Mouse (Mus musculus) midbrain, embryonic 11.5 days (tissue): Measurements from ENCODE around the gene Ube2k. TPM values are rescaled to one million over a fixed set of nuclear protein-coding genes. Genes with fewer than 3 reads are reported as not detected.

Experiments used
- ATAC-seq: fragments of 200-750 bp; cut with Nextera tagmentation; 2 replicates; pipeline ENCODE4 v1.8.0; 2017; ENCODE audit warnings: moderate TSS enrichment, moderate library complexity; ENCODE audit not compliant: low FRiP score
- DNase-seq: peaks from one replicate; pipeline ENCODE4 v3.0.0; 2015; ENCODE audit warnings: low spot score; ENCODE audit errors: missing footprints
- H3K27ac ChIP-seq: fragments of 300-500 bp; sonication (generic); 2 replicates; pipeline ENCODE4 v1.5.1; 2014; ENCODE audit warnings: low read depth, low read length
- H3K27me3 ChIP-seq: fragments of 300-500 bp; sonication (generic); 2 replicates; pipeline ENCODE4 v1.6.1; 2014; ENCODE audit warnings: mild to moderate bottlenecking, low read length, moderate library complexity, mixed read lengths; ENCODE audit not compliant: control insufficient read depth, insufficient read depth
- H3K36me3 ChIP-seq: fragments of 300-500 bp; sonication (generic); 2 replicates; pipeline ENCODE4 v1.6.1; 2014; ENCODE audit warnings: mild to moderate bottlenecking, low read length, moderate library complexity, mixed read lengths; ENCODE audit not compliant: control insufficient read depth, insufficient read depth
- H3K4me1 ChIP-seq: fragments of 300-500 bp; sonication (generic); 2 replicates; pipeline ENCODE4 v1.6.1; 2014; ENCODE audit warnings: low read length; ENCODE audit not compliant: control insufficient read depth, insufficient read depth
- H3K4me2 ChIP-seq: fragments of 300-500 bp; sonication (generic); 2 replicates; pipeline ENCODE4 v1.6.1; 2014; ENCODE audit warnings: mild to moderate bottlenecking, moderate library complexity
- H3K4me3 ChIP-seq: fragments of 300-500 bp; sonication (generic); 2 replicates; pipeline ENCODE4 v1.5.1; 2014; ENCODE audit warnings: low read depth, low read length
- H3K9ac ChIP-seq: fragments of 300-500 bp; sonication (generic); 2 replicates; pipeline ENCODE4 v1.6.1; 2014; ENCODE audit warnings: low read length
- H3K9me3 ChIP-seq: fragments of 300-500 bp; sonication (generic); 2 replicates; pipeline ENCODE4 v1.6.1; 2016; ENCODE audit warnings: low read length; ENCODE audit not compliant: control insufficient read depth
- WGBS: fragments of 180-500 bp; shearing (Covaris S2); extraction: QIAGEN DNeasy Blood & Tissue Kit; methylation state at CpG from one replicate; pipeline ENCODE4 v1.1.7; 2014; 5-methylcytosine and 5-hydroxymethylcytosine counted together
- polyA plus RNA-seq: library from polyadenylated mRNA; unstranded; fragments of >200 nt; fragmentation: Nextera tagmentation; extraction: Ambion mirVana; gene quantifications from 2 replicates; pipeline ENCODE4 v1.2.1, GENCODE M21; 2014

Gene Ube2k
- polyA plus RNA-seq, result 143 and 148 TPM in 2 replicates

DNA sequence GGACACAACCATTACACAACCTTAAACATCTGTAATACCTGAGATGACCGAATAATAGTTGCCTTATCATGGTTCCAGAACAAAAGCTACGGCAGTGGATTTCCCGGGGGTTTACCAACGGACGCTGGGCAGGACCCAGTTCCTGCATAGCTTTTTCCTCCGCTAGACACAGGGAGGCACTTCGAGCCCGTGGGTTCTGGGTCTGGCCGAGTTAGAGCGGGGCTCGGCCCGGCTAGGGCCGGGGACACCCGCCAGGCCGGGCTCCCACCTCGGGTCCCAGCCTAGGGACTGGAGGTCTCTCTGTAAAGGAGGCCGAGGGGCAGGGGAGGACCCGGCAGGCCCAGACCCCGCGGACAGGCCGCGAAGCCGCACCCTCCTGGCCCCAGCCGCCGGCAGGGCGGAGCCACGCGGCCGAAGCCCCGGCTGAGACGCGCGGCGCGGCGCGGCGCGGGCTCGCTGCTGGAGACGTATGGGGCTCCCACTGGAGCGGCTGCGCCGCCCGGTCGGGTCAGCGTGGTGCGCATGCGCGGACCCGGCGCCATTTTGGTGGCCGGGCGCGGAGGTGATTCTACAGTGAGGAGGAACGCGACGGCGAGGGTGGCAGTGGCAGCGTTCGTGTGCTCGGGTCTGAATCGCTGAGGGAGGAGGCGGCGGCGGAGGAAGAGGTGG, at the start of gene Ube2k, which contains the start of gene Smim14:
TSS of gene Ube2k (plus strand) at position 483 of the 669 bp plus-strand sequence.
TSS of gene Smim14 (minus strand) at position 434 of the 669 bp plus-strand sequence.
- peak within 1 kb of the TSS; percentile 89 for H3K9ac ChIP-seq
- no peaks in the 10 kb centered on the region for H3K36me3 ChIP-seq
- peak within 1 kb of the TSS; percentile 72 for H3K4me2 ChIP-seq
- H3K27ac ChIP-seq, result peak within 1 kb of the TSS; percentile 95
- H3K27me3 ChIP-seq, result no peaks in the 10 kb centered on the region
- peak; percentile 97 for ATAC-seq
- under 1% methylated on average over 62 of the region's 66 CpGs for whole genome bisulfite sequencing
- H3K4me1 ChIP-seq, result peaks cover 12% of the 10 kb centered on the region
- H3K9me3 ChIP-seq, result no peaks in the 10 kb centered on the region
- DNase-seq, result peak; percentile 100
- H3K4me3 ChIP-seq, result peak within 1 kb of the TSS; percentile 65

DNA sequence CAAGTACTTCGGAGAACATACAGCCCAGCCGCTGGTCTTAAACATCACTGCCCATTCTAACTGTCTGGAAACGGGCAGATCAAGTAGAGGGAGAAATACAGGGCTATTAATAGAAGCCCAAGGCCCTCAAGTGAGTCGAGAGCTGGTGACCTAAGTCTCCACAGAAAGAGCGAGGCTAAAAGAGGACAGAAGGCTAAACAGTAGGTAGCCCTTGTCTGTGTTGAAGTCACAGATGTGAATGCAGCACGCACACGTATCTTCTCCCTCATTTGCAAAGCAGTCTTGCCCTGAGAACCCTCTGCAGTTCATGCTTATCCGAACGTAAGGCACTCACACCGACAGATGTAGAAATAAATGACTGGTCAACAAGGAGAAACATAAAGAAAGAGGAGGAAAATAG, 49.7 kb upstream of the Ube2k start:
- no peak for DNase-seq
- Histone ChIP-seq H3K4me3 (no peak overlapping the region), H3K27ac (no peak overlapping the region), H3K27me3 (no peaks in the 10 kb centered on the region), H3K9ac (no peak overlapping the region), H3K36me3 (no peaks in the 10 kb centered on the region), H3K4me1 (peaks cover 5% of the 10 kb centered on the region), H3K9me3 (no peaks in the 10 kb centered on the region), H3K4me2 (no peak overlapping the region)
- no peak for ATAC-seq
- 88% methylated on average over 10 of the region's 10 CpGs for WGBS

DNA sequence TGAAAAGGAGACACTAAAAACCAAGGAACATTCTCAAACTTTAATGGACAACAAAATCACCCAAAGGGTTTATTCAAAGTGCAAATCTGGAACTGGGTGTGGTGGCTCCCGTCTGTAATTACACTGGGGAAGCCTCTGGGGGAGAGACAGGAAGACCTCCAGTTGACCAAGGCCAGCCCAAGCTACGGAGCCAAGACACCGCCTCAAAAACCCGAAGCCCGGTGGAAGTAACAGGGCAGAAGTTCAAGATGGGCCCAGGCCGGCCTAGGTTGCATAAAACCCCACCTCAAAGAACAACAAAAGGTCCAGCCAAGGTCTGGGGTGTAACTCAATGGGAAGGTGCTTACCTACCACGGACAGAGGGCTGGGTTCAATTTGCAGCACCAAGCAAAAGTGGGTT, 48.3 kb upstream of the Ube2k start:
- no peak for DNase-seq
- 91% methylated on average over 7 of the region's 7 CpGs for WGBS
- Histone ChIP-seq H3K9ac (no peak overlapping the region), H3K27me3 (no peaks in the 10 kb centered on the region), H3K4me3 (no peak overlapping the region), H3K4me2 (no peak overlapping the region), H3K36me3 (no peaks in the 10 kb centered on the region), H3K4me1 (peaks cover 8% of the 10 kb centered on the region), H3K9me3 (no peaks in the 10 kb centered on the region), H3K27ac (no peak overlapping the region)
- no peak for ATAC-seq

DNA sequence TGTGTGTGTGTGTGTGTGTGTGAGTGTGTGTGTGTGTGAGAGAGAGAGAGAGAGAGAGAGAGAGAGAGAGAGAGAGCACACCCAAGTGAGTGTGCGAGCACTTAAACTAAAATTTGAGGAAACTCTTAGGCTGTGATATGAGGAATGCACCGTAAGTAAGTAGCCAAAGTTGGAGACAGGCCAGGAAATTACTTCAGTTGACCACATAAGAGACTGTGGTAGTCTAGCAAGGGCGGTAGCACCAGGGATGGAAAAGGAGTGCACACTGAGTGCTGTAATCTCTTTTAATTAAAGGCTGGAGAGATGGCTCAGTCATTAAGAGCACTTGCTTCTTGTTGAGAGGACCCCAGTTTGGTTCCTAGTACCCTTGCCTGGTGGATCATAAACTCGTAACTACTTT, 47.2 kb upstream of the Ube2k start:
- Histone ChIP-seq H3K9me3 (no peaks in the 10 kb centered on the region), H3K4me1 (peaks cover 8% of the 10 kb centered on the region), H3K4me2 (no peak overlapping the region), H3K27me3 (no peaks in the 10 kb centered on the region), H3K36me3 (no peaks in the 10 kb centered on the region), H3K4me3 (no peak overlapping the region), H3K27ac (no peak overlapping the region), H3K9ac (no peak overlapping the region)
- 88% methylated on average over 4 of the region's 4 CpGs for WGBS
- ATAC-seq (no peak), DNase-seq (no peak)

DNA sequence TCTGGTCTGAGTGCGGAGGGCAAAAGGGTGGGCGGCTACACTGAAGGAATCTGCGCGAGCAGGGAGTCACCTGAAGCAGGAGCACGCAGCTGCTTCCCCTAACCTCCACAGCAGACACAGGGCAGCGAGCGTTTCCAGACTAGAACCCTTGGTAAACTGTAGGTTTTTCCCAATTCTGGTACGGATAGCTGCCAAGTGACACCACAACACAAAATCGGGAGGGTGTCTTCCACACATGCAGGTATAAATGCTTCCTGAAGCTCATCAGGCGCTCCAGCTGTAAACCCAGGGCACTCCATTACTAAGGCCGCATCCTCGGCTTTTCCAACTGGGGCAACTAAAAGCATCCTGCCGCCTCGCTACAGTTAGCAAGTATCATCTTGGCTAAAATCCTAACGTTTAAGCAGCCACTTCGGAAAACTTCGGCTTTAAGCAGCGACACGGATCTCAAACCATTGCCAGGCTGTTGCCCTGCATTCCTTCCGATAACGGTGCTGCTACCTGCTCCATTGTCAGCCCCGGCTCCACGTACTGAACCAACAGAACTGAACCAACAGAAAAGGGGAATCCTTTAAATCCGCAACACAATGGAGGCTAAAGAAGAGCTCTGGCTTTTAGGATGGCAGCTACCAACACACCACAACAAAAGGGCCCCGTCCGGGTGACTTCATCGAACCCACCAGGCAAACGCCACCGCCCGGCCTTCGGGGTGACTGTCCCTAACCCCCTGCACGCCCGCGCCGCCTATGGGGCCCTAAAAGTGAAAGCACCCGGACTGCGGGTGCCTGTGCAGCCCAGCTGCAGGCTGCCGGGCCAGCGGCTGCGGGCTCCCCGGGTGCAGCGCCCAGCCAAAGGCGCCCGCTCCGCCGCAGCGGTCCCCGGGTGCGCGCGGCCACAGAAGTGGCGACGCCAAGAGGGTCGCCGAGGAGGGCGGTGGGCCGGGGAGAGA, 45.0 kb upstream of the Ube2k start:
- peak overlapping the region; percentile 82 for H3K4me2 ChIP-seq
- ATAC-seq, result peak; percentile 91

GRCm38 (mm10) chr5:65492716-65493531, 44.1 kb upstream of the Ube2k start, which contains the start of gene Gm43552:
Gene Gm43552 (minus strand): TSS chr5:65492833.
- peak within 1 kb of the TSS; percentile 77 for H3K9ac ChIP-seq
- no peaks in the 10 kb centered on the region for H3K36me3 ChIP-seq
- peak within 1 kb of the TSS; percentile 75 for H3K4me3 ChIP-seq
- ATAC-seq, result peak; percentile 97
- peaks cover 8% of the 10 kb centered on the region for H3K4me1 ChIP-seq
- H3K27ac ChIP-seq, result peak within 1 kb of the TSS; percentile 80
- no peaks in the 10 kb centered on the region for H3K27me3 ChIP-seq
- H3K9me3 ChIP-seq, result no peaks in the 10 kb centered on the region
- WGBS, result under 1% methylated on average over 64 of the region's 69 CpGs
- DNase-seq, result no peak
- H3K4me2 ChIP-seq, result peak within 1 kb of the TSS; percentile 82

More for the DNA sequence above, 45.0 kb upstream of the Ube2k start:
- H3K36me3 ChIP-seq, result no peaks in the 10 kb centered on the region
- H3K9me3 ChIP-seq, result no peaks in the 10 kb centered on the region
- H3K9ac ChIP-seq, result peak overlapping the region; percentile 77
- H3K4me1 ChIP-seq, result peaks cover 8% of the 10 kb centered on the region
- under 1% methylated on average over 54 of the region's 57 CpGs for WGBS
- peak overlapping the region; percentile 80 for H3K27ac ChIP-seq
- peak overlapping the region; percentile 75 for H3K4me3 ChIP-seq
- no peaks in the 10 kb centered on the region for H3K27me3 ChIP-seq
- peak; percentile 97 for DNase-seq

DNA sequence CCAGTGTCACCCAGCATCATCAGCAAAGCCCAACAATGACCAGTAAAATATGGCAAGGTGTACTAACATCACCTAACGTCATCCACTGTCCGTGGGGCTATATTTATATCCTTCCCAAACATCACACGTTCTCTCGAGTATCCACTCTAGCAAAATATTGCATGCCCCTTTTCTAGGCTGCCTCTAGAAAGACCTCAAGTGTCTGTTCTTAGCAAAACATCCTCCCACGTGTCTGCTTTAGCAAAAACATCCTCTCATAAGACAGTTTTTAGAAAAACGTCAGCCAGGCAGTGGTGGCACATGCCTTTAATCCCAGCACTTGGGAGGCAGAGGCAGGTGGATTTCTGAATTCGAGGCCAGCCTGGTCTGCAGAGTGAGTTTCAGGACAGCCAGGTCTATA, 36.8 kb upstream of the Ube2k start:
- no peaks in the 10 kb centered on the region for H3K9me3 ChIP-seq
- H3K36me3 ChIP-seq, result no peaks in the 10 kb centered on the region
- no peak overlapping the region for H3K4me3 ChIP-seq
- no peak for DNase-seq
- no peak overlapping the region for H3K4me2 ChIP-seq
- H3K27me3 ChIP-seq, result no peaks in the 10 kb centered on the region
- H3K4me1 ChIP-seq, result no peaks in the 10 kb centered on the region
- H3K9ac ChIP-seq, result no peak overlapping the region
- H3K27ac ChIP-seq, result no peak overlapping the region
- 87% methylated on average over 7 of the region's 7 CpGs for WGBS
- ATAC-seq, result no peak

- Histone ChIP-seq H3K36me3 (no peaks in the 10 kb centered on the region), H3K4me1 (no peaks in the 10 kb centered on the region), H3K9ac (no peak overlapping the region), H3K4me2 (no peak overlapping the region), H3K9me3 (no peaks in the 10 kb centered on the region), H3K4me3 (no peak overlapping the region), H3K27ac (no peak overlapping the region), H3K27me3 (no peaks in the 10 kb centered on the region)
- 92% methylated on average over 9 of the region's 9 CpGs for WGBS
- ATAC-seq (no peak), DNase-seq (no peak)
Observed at GRCm38 (mm10) chr5:65501407-65501806, 35.6 kb upstream of the Ube2k start.
